Mouse (Mus musculus): Measurements from ENCODE around the gene Htr6. TPM values are rescaled to one million over a fixed set of nuclear protein-coding genes. Genes with fewer than 3 reads are reported as not detected.

Gene Htr6
- polyA plus RNA-seq, 1 experiment from 2014 or later: not detected

GRCm38 (mm10) chr4:139018388-139018787 is 57.0 kb downstream of the Htr6 start:
- no peak overlapping the region for H3K27ac ChIP-seq (ENCODE audit: low read length)
- ATAC-seq (ENCODE audit: insufficient read depth, low FRiP score): no peak
- H3K27me3 ChIP-seq (ENCODE audit: control insufficient read depth, insufficient read depth, low read length): no peaks in the 10 kb centered on the region
- H3K9me3 ChIP-seq (replicated peaks; ENCODE audit: control insufficient read depth, low read length): peaks cover 6% of the 10 kb centered on the region; the same call in 1 of the 2 replicates
- H3K4me2 ChIP-seq (ENCODE audit: low read depth, low read length): no peak overlapping the region
- H3K36me3 ChIP-seq (ENCODE audit: control insufficient read depth, insufficient read depth, low read length): no peaks in the 10 kb centered on the region
- 73% methylated on average over 14 of the region's 14 CpGs for WGBS
- H3K4me1 ChIP-seq (ENCODE audit: control insufficient read depth, insufficient read depth, low read length): no peaks in the 10 kb centered on the region
- H3K9ac ChIP-seq (ENCODE audit: low read length): no peak overlapping the region
- H3K4me3 ChIP-seq (replicated peaks; ENCODE audit: low read length): no peak overlapping the region

- Histone ChIP-seq H3K4me3 (replicated peaks; ENCODE audit: low read length) (no peak overlapping the region), H3K9me3 (replicated peaks; ENCODE audit: control insufficient read depth, low read length) (peaks cover 6% of the 10 kb centered on the region; the same call in 1 of the 2 replicates), H3K27ac (ENCODE audit: low read length) (no peak overlapping the region), H3K9ac (ENCODE audit: low read length) (no peak overlapping the region), H3K4me1 (ENCODE audit: control insufficient read depth, insufficient read depth, low read length) (no peaks in the 10 kb centered on the region), H3K36me3 (ENCODE audit: control insufficient read depth, insufficient read depth, low read length) (no peaks in the 10 kb centered on the region), H3K4me2 (ENCODE audit: low read depth, low read length) (no peak overlapping the region), H3K27me3 (ENCODE audit: control insufficient read depth, insufficient read depth, low read length) (no peaks in the 10 kb centered on the region)
- WGBS: 84% methylated on average over 6 of the region's 6 CpGs
- no peak for ATAC-seq (ENCODE audit: insufficient read depth, low FRiP score)
These were observed 60.6 kb downstream of the Htr6 start for GRCm38 (mm10) chr4:139014793-139015192.

- Histone ChIP-seq H3K36me3 (ENCODE audit: control insufficient read depth, insufficient read depth, low read length) (no peaks in the 10 kb centered on the region), H3K9me3 (replicated peaks; ENCODE audit: control insufficient read depth, low read length) (peaks cover 6% of the 10 kb centered on the region; the same call in 1 of the 2 replicates), H3K4me1 (ENCODE audit: control insufficient read depth, insufficient read depth, low read length) (no peaks in the 10 kb centered on the region), H3K27me3 (ENCODE audit: control insufficient read depth, insufficient read depth, low read length) (no peaks in the 10 kb centered on the region), H3K4me2 (ENCODE audit: low read depth, low read length) (no peak overlapping the region), H3K27ac (ENCODE audit: low read length) (no peak overlapping the region), H3K9ac (ENCODE audit: low read length) (no peak overlapping the region), H3K4me3 (replicated peaks; ENCODE audit: low read length) (no peak overlapping the region)
- 82% methylated on average over 11 of the region's 11 CpGs for WGBS
- no peak for ATAC-seq (ENCODE audit: insufficient read depth, low FRiP score)
These were observed 62.1 kb downstream of the Htr6 start for GRCm38 (mm10) chr4:139013281-139013680.

- no peak for ATAC-seq (ENCODE audit: insufficient read depth, low FRiP score)
- H3K4me2 ChIP-seq (ENCODE audit: low read depth, low read length): no peak overlapping the region
- H3K4me1 ChIP-seq (ENCODE audit: control insufficient read depth, insufficient read depth, low read length): no peaks in the 10 kb centered on the region
- no peaks in the 10 kb centered on the region for H3K36me3 ChIP-seq (ENCODE audit: control insufficient read depth, insufficient read depth, low read length)
- 59% methylated on average over 13 of the region's 13 CpGs for WGBS
- no peak overlapping the region for H3K9ac ChIP-seq (ENCODE audit: low read length)
- no peak overlapping the region for H3K4me3 ChIP-seq (replicated peaks; ENCODE audit: low read length)
- H3K27ac ChIP-seq (ENCODE audit: low read length): peak overlapping the region; percentile 77; the same call in 1 of the 2 replicates
- H3K27me3 ChIP-seq (ENCODE audit: control insufficient read depth, insufficient read depth, low read length): no peaks in the 10 kb centered on the region
- peaks cover 6% of the 10 kb centered on the region; the same call in 1 of the 2 replicates for H3K9me3 ChIP-seq (replicated peaks; ENCODE audit: control insufficient read depth, low read length)
These were observed 64.1 kb downstream of the Htr6 start for GRCm38 (mm10) chr4:139011201-139011702.

Other genes starting within 250 kb of the Htr6 start
- 0.37 and 0.45 TPM in 2 replicates for gene Pla2g5, start 212.1 kb downstream of the Htr6 start, polyA plus RNA-seq (2015; fragmentation: Nextera tagmentation; extraction: Ambion mirVana)
- gene Gm13030, start 201.6 kb downstream of the Htr6 start, polyA plus RNA-seq (2015; fragmentation: Nextera tagmentation; extraction: Ambion mirVana): not detected in 2 replicates
- not detected in 2 replicates for gene Pla2g2e, start 197.6 kb downstream of the Htr6 start, polyA plus RNA-seq (2015; fragmentation: Nextera tagmentation; extraction: Ambion mirVana)
- 3.5 and 3.7 TPM in 2 replicates for gene Otud3, start 161.6 kb downstream of the Htr6 start, polyA plus RNA-seq (2015; fragmentation: Nextera tagmentation; extraction: Ambion mirVana)
- gene Rnf186, start 108.5 kb downstream of the Htr6 start, polyA plus RNA-seq (2015; fragmentation: Nextera tagmentation; extraction: Ambion mirVana): 19.3 and 25.1 TPM in 2 replicates
- 12.7 and 16.4 TPM in 2 replicates for gene Tmco4, start 102.7 kb downstream of the Htr6 start, polyA plus RNA-seq (2015; fragmentation: Nextera tagmentation; extraction: Ambion mirVana)
- gene Nbl1, start 17.4 kb upstream of the Htr6 start, polyA plus RNA-seq (2015; fragmentation: Nextera tagmentation; extraction: Ambion mirVana): 47.3 and 48.8 TPM in 2 replicates
- gene Minos1, start 55.5 kb upstream of the Htr6 start, polyA plus RNA-seq (2015; fragmentation: Nextera tagmentation; extraction: Ambion mirVana): 442 and 560 TPM in 2 replicates
- 421 and 434 TPM in 2 replicates for gene Capzb, start 117.3 kb upstream of the Htr6 start, polyA plus RNA-seq (2015; fragmentation: Nextera tagmentation; extraction: Ambion mirVana)
- gene Pqlc2, start 235.1 kb upstream of the Htr6 start, polyA plus RNA-seq (2015; fragmentation: Nextera tagmentation; extraction: Ambion mirVana): 14.8 and 18.4 TPM in 2 replicates
- 105 TPM in 2 replicates for gene Akr7a5, start 235.2 kb upstream of the Htr6 start, polyA plus RNA-seq (2015; fragmentation: Nextera tagmentation; extraction: Ambion mirVana)